Mouse (Mus musculus) forebrain, postnatal 0 days (tissue): ENCODE measurements around the gene Ttll11. TPM values are rescaled to one million over a fixed set of nuclear protein-coding genes. Genes with fewer than 3 reads are reported as not detected.

ENCODE experiments used
- ATAC-seq: fragments of 200-750 bp; cut with Nextera tagmentation; 2 replicates; pipeline ENCODE4 v1.8.0; 2017; ENCODE audit warnings: mild to moderate bottlenecking, moderate library complexity
- DNase-seq: peaks from one replicate; pipeline ENCODE4 v3.0.0-alpha.2; 2015
- H3K27ac ChIP-seq: fragments of 300-500 bp; sonication (generic); 2 replicates; pipeline ENCODE4 v1.5.1; 2014; ENCODE audit warnings: low read depth, mild to moderate bottlenecking, antibody characterized with exemption, low read length, moderate library complexity, mixed read lengths
- H3K27me3 ChIP-seq: fragments of 300-500 bp; sonication (generic); 2 replicates; pipeline ENCODE4 v1.6.1; 2014; ENCODE audit warnings: mild to moderate bottlenecking, low read length, mixed read lengths; ENCODE audit not compliant: insufficient read depth
- H3K36me3 ChIP-seq: fragments of 300-500 bp; sonication (generic); 2 replicates; pipeline ENCODE4 v1.6.1; 2014; ENCODE audit warnings: mild to moderate bottlenecking, moderate library complexity; ENCODE audit not compliant: insufficient read depth
- H3K4me1 ChIP-seq: fragments of 300-500 bp; sonication (generic); 2 replicates; pipeline ENCODE4 v1.6.1; 2014; ENCODE audit warnings: antibody characterized with exemption; ENCODE audit not compliant: insufficient read depth
- H3K4me2 ChIP-seq: fragments of 300-500 bp; sonication (generic); 2 replicates; pipeline ENCODE4 v1.6.1; 2014; ENCODE audit warnings: low read depth, mild to moderate bottlenecking, moderate library complexity
- H3K4me3 ChIP-seq: fragments of 300-500 bp; sonication (generic); 2 replicates; pipeline ENCODE4 v1.5.1; 2014; ENCODE audit warnings: low read depth, low read length, mixed read lengths
- H3K9ac ChIP-seq: fragments of 300-500 bp; sonication (generic); 2 replicates; pipeline ENCODE4 v1.6.1; 2014; ENCODE audit warnings: mild to moderate bottlenecking
- H3K9me3 ChIP-seq: fragments of 300-500 bp; sonication (generic); 2 replicates; pipeline ENCODE4 v1.6.1; 2016; ENCODE audit warnings: low read length
- CTCF ChIP-seq: sonication (generic); IDR thresholded peaks from 2 replicates; pipeline ENCODE4 v1.5.1; 2016; ENCODE audit warnings: antibody characterized with exemption, control low read depth, low read depth
- WGBS: fragments of 180-500 bp; shearing (Covaris S2); extraction: QIAGEN DNeasy Blood & Tissue Kit; methylation state at CpG from one replicate; pipeline ENCODE4 v1.1.7; 2014; 5-methylcytosine and 5-hydroxymethylcytosine counted together
- polyA plus RNA-seq: library from polyadenylated mRNA; unstranded; fragments of >200 nt; fragmentation: Nextera tagmentation; extraction: Ambion mirVana; gene quantifications from 2 replicates; pipeline ENCODE4 v1.2.1, GENCODE M21; 2015
- total RNA-seq: library from RNA; depleted of rRNA; stranded (reverse); fragments of >200 nt; gene quantifications from 2 replicates; pipeline ENCODE4 v1.2.3, GENCODE M21; 2014

The Ttll11 gene
- total and polyA plus RNA-seq, 2 experiments from 2014 or later: 7.2 to 9.2 TPM

GRCm38 (mm10) chr2:35849632-35850230 lies 130.0 kb downstream of the Ttll11 start:
- Histone ChIP-seq H3K4me1 (peaks cover 10% of the 10 kb centered on the region; the same call in 1 of the 2 replicates), H3K27me3 (no peaks in the 10 kb centered on the region), H3K9me3 (no peaks in the 10 kb centered on the region), H3K4me2 (no peak overlapping the region), H3K27ac (no peak overlapping the region), H3K36me3 (no peaks in the 10 kb centered on the region), H3K4me3 (no peak overlapping the region), H3K9ac (no peak overlapping the region)
- DNase-seq: no peak
- WGBS: 24% methylated on average over 10 of the region's 10 CpGs
- no peak for TF ChIP-seq CTCF
- ATAC-seq: no peak

- DNase-seq (peak; percentile 66), ATAC-seq (peak; percentile 76)
- Histone ChIP-seq H3K36me3 (no peaks in the 10 kb centered on the region), H3K4me3 (no peak overlapping the region), H3K27me3 (no peaks in the 10 kb centered on the region), H3K9me3 (no peaks in the 10 kb centered on the region), H3K4me1 (peaks cover 12% of the 10 kb centered on the region), H3K27ac (peak overlapping the region; percentile 67), H3K4me2 (no peak overlapping the region), H3K9ac (no peak overlapping the region)
- TF ChIP-seq CTCF: no peak
- 33% methylated on average over 11 of the region's 11 CpGs for WGBS
These were observed 133.9 kb downstream of the Ttll11 start for GRCm38 (mm10) chr2:35845611-35846504.

GRCm38 (mm10) chr2:35843896-35844690 lies 135.6 kb downstream of the Ttll11 start:
- Histone ChIP-seq H3K27me3 (no peaks in the 10 kb centered on the region), H3K9ac (no peak overlapping the region), H3K36me3 (no peaks in the 10 kb centered on the region), H3K27ac (no peak overlapping the region), H3K4me3 (no peak overlapping the region), H3K4me1 (peaks cover 12% of the 10 kb centered on the region), H3K4me2 (no peak overlapping the region), H3K9me3 (no peaks in the 10 kb centered on the region)
- DNase-seq: no peak
- no peak for TF ChIP-seq CTCF
- ATAC-seq: no peak
- 39% methylated on average over 13 of the region's 13 CpGs for WGBS

- DNase-seq (peak; percentile 63), ATAC-seq (peak; percentile 86)
- 0 out of 2 replicates have a peak overlapping the region, but pooled peaks have one; percentile 5 for H3K27ac ChIP-seq
- peaks cover 12% of the 10 kb centered on the region for H3K4me1 ChIP-seq
- H3K4me2 ChIP-seq: no peak overlapping the region
- 41% methylated on average over 16 of the region's 16 CpGs for WGBS
- H3K9ac ChIP-seq: no peak overlapping the region
- H3K9me3 ChIP-seq: no peaks in the 10 kb centered on the region
- H3K27me3 ChIP-seq: no peaks in the 10 kb centered on the region
- no peak overlapping the region for H3K4me3 ChIP-seq
- no peaks in the 10 kb centered on the region for H3K36me3 ChIP-seq
- no peak for TF ChIP-seq CTCF
These were observed 136.8 kb downstream of the Ttll11 start for GRCm38 (mm10) chr2:35842780-35843474.

GRCm38 (mm10) chr2:35841841-35842420 lies 137.8 kb downstream of the Ttll11 start:
- ATAC-seq (no peak), DNase-seq (no peak)
- Histone ChIP-seq H3K36me3 (no peaks in the 10 kb centered on the region), H3K27ac (no peak overlapping the region), H3K9me3 (no peaks in the 10 kb centered on the region), H3K4me3 (no peak overlapping the region), H3K9ac (no peak overlapping the region), H3K27me3 (no peaks in the 10 kb centered on the region), H3K4me2 (no peak overlapping the region), H3K4me1 (peaks cover 12% of the 10 kb centered on the region)
- TF ChIP-seq CTCF: no peak
- 65% methylated on average over 4 of the region's 4 CpGs for WGBS
